Mouse (Mus musculus) limb, embryonic 10.5 days (tissue): Measurements from ENCODE around the gene Hacd1. TPM values are rescaled to one million over a fixed set of nuclear protein-coding genes. Genes with fewer than 3 reads are reported as not detected.

Experiments
- polyA plus RNA-seq: library from polyadenylated mRNA; unstranded; fragments of >200 nt; fragmentation: Nextera tagmentation; extraction: Ambion mirVana; gene quantifications from 2 replicates; pipeline ENCODE4 v1.2.1, GENCODE M21; 2016

The Hacd1 gene
- polyA plus RNA-seq, 1 experiment from 2014 or later: 43.3 TPM

Other genes with a start within 250 kb of the Hacd1 start
- 65.6 and 73.7 TPM in 2 replicates for gene Stam, start 18.0 kb upstream of the Hacd1 start, polyA plus RNA-seq
- gene Tmem236, start 118.4 kb upstream of the Hacd1 start, polyA plus RNA-seq: not detected in 2 replicates
- 1.2 and 1.4 TPM in 2 replicates for gene Mrc1, start 173.3 kb upstream of the Hacd1 start, polyA plus RNA-seq